Mouse (Mus musculus) erythroblast, embryonic 14.5 days (primary cell): ENCODE measurements around the gene Dlg2.

Experiments used
- GATA1 ChIP-seq: IDR thresholded peaks from 2 replicates; pipeline ENCODE4 v1.6.1; 2012; ENCODE audit warnings: low read length, inconsistent platforms, mixed read lengths
- TAL1 ChIP-seq: IDR thresholded peaks from 3 replicates; pipeline ENCODE4 v1.6.1; 2012; ENCODE audit warnings: low read length, inconsistent platforms, mixed read lengths

GRCm38 (mm10) chr7:91570969-91571368 is 1094.5 kb downstream of the Dlg2 start:
- TF ChIP-seq TAL1 (no peak), GATA1 (no peak)
